Mouse (Mus musculus): ENCODE measurements around the gene Cemip. TPM values are rescaled to one million over a fixed set of nuclear protein-coding genes. Genes with fewer than 3 reads are reported as not detected.
A peak's percentile ranks its signal among the peaks of the same experiment; 100 is the strongest.
"Not testable (repeated sequence)": the region's sequence is repeated elsewhere in the genome, so short reads cannot be mapped to it uniquely, and the experiment has no call there.

Gene Cemip
- 1.1 TPM in 2 replicates for polyA plus RNA-seq (2014; fragmentation: Nextera tagmentation; extraction: Ambion mirVana)

GRCm38 (mm10) chr7:84086039-84086829 lies at the start of gene Cemip:
TSS of gene Cemip (minus strand) at chr7:84086502.
- Histone ChIP-seq H3K4me3 (ENCODE audit: low read depth, low read length) (peak within 1 kb of the TSS; percentile 44), H3K9ac (replicated peaks; ENCODE audit: low read depth, low read length) (peak within 1 kb of the TSS; percentile 53), H3K27ac (ENCODE audit: low read depth, low read length) (no peak within 1 kb of the TSS), H3K27me3 (ENCODE audit: control insufficient read depth, insufficient read depth, low read length) (peaks cover 8% of the 10 kb centered on the region), H3K36me3 (ENCODE audit: control insufficient read depth, insufficient read depth, low read length) (no peaks in the 10 kb centered on the region), H3K9me3 (ENCODE audit: control insufficient read depth, low read length) (no peaks in the 10 kb centered on the region), H3K4me2 (ENCODE audit: low read depth, low read length) (peak within 1 kb of the TSS; percentile 87), H3K4me1 (ENCODE audit: control insufficient read depth, insufficient read depth, low read length) (peaks cover 10% of the 10 kb centered on the region)
- peak; percentile 90 for ATAC-seq (ENCODE audit: low read depth)
- WGBS = 3% methylated on average over 54 of the region's 54 CpGs

GRCm38 (mm10) chr7:84132704-84133103 lies 46.4 kb upstream of the Cemip start:
- H3K9ac ChIP-seq (replicated peaks; ENCODE audit: low read depth, low read length) = no peak overlapping the region
- H3K4me3 ChIP-seq (ENCODE audit: low read depth, low read length) = no peak overlapping the region

GRCm38 (mm10) chr7:84131736-84132135 lies 45.4 kb upstream of the Cemip start:
- H3K4me1 ChIP-seq (ENCODE audit: control insufficient read depth, insufficient read depth, low read length) = no peaks in the 10 kb centered on the region
- no peaks in the 10 kb centered on the region for H3K27me3 ChIP-seq (ENCODE audit: control insufficient read depth, insufficient read depth, low read length)
- H3K4me3 ChIP-seq (ENCODE audit: low read depth, low read length) = no peak overlapping the region
- H3K4me2 ChIP-seq (ENCODE audit: low read depth, low read length) = no peak overlapping the region
- no peak overlapping the region for H3K27ac ChIP-seq (ENCODE audit: low read depth, low read length)
- no peaks in the 10 kb centered on the region for H3K9me3 ChIP-seq (ENCODE audit: control insufficient read depth, low read length)
- H3K9ac ChIP-seq (replicated peaks; ENCODE audit: low read depth, low read length) = no peak overlapping the region
- 97% methylated on average over 4 of the region's 4 CpGs for WGBS
- ATAC-seq (ENCODE audit: low read depth) = no peak
- no peaks in the 10 kb centered on the region for H3K36me3 ChIP-seq (ENCODE audit: control insufficient read depth, insufficient read depth, low read length)

More at GRCm38 (mm10) chr7:84132704-84133103, 46.4 kb upstream of the Cemip start:
- WGBS = 55% methylated on average over 1 of the region's 1 CpGs
- no peak for ATAC-seq (ENCODE audit: low read depth)
- H3K27ac ChIP-seq (ENCODE audit: low read depth, low read length) = no peak overlapping the region
- H3K4me2 ChIP-seq (ENCODE audit: low read depth, low read length) = no peak overlapping the region
- H3K27me3 ChIP-seq (ENCODE audit: control insufficient read depth, insufficient read depth, low read length) = no peaks in the 10 kb centered on the region
- H3K9me3 ChIP-seq (ENCODE audit: control insufficient read depth, low read length) = no peaks in the 10 kb centered on the region
- H3K4me1 ChIP-seq (ENCODE audit: control insufficient read depth, insufficient read depth, low read length) = no peaks in the 10 kb centered on the region
- no peaks in the 10 kb centered on the region for H3K36me3 ChIP-seq (ENCODE audit: control insufficient read depth, insufficient read depth, low read length)

- 89% methylated on average over 8 of the region's 8 CpGs for WGBS
- no peaks in the 10 kb centered on the region for H3K9me3 ChIP-seq (ENCODE audit: control insufficient read depth, low read length)
- no peak for ATAC-seq (ENCODE audit: low read depth)
- no peaks in the 10 kb centered on the region for H3K27me3 ChIP-seq (ENCODE audit: control insufficient read depth, insufficient read depth, low read length)
- no peak overlapping the region for H3K27ac ChIP-seq (ENCODE audit: low read depth, low read length)
- no peak overlapping the region for H3K4me3 ChIP-seq (ENCODE audit: low read depth, low read length)
- H3K36me3 ChIP-seq (ENCODE audit: control insufficient read depth, insufficient read depth, low read length) = no peaks in the 10 kb centered on the region
- no peak overlapping the region for H3K9ac ChIP-seq (replicated peaks; ENCODE audit: low read depth, low read length)
- H3K4me2 ChIP-seq (ENCODE audit: low read depth, low read length) = no peak overlapping the region
- H3K4me1 ChIP-seq (ENCODE audit: control insufficient read depth, insufficient read depth, low read length) = no peaks in the 10 kb centered on the region
These were observed 42.4 kb upstream of the Cemip start for GRCm38 (mm10) chr7:84128661-84129060.

- H3K27me3 ChIP-seq (ENCODE audit: control insufficient read depth, insufficient read depth, low read length) = no peaks in the 10 kb centered on the region
- H3K4me3 ChIP-seq (ENCODE audit: low read depth, low read length) = no peak overlapping the region
- WGBS = 93% methylated on average over 1 of the region's 1 CpGs
- no peak overlapping the region for H3K4me2 ChIP-seq (ENCODE audit: low read depth, low read length)
- no peak for ATAC-seq (ENCODE audit: low read depth)
- no peaks in the 10 kb centered on the region for H3K4me1 ChIP-seq (ENCODE audit: control insufficient read depth, insufficient read depth, low read length)
- no peaks in the 10 kb centered on the region for H3K36me3 ChIP-seq (ENCODE audit: control insufficient read depth, insufficient read depth, low read length)
- no peak overlapping the region for H3K27ac ChIP-seq (ENCODE audit: low read depth, low read length)
- H3K9ac ChIP-seq (replicated peaks; ENCODE audit: low read depth, low read length) = no peak overlapping the region
- no peaks in the 10 kb centered on the region for H3K9me3 ChIP-seq (ENCODE audit: control insufficient read depth, low read length)
These were observed 39.4 kb upstream of the Cemip start for GRCm38 (mm10) chr7:84125730-84126129.

GRCm38 (mm10) chr7:84123651-84124050 lies 37.3 kb upstream of the Cemip start:
- not testable (repeated sequence) for H3K4me2 ChIP-seq (ENCODE audit: low read depth, low read length); H3K9ac ChIP-seq (replicated peaks; ENCODE audit: low read depth, low read length); H3K4me3 ChIP-seq (ENCODE audit: low read depth, low read length); H3K27ac ChIP-seq (ENCODE audit: low read depth, low read length); H3K27me3 ChIP-seq (ENCODE audit: control insufficient read depth, insufficient read depth, low read length); ATAC-seq (ENCODE audit: low read depth); H3K36me3 ChIP-seq (ENCODE audit: control insufficient read depth, insufficient read depth, low read length); H3K9me3 ChIP-seq (ENCODE audit: control insufficient read depth, low read length)
- 98% methylated on average over 3 of the region's 4 CpGs for WGBS
- H3K4me1 ChIP-seq (ENCODE audit: control insufficient read depth, insufficient read depth, low read length) = peaks cover 13% of the 10 kb centered on the region; the same call in 1 of the 2 replicates

GRCm38 (mm10) chr7:84121778-84122177 lies 35.5 kb upstream of the Cemip start:
- H3K27me3 ChIP-seq (ENCODE audit: control insufficient read depth, insufficient read depth, low read length) = no peaks in the 10 kb centered on the region

GRCm38 (mm10) chr7:84120142-84120760 lies 33.9 kb upstream of the Cemip start:
- no peak for ATAC-seq (ENCODE audit: low read depth)
- no peak overlapping the region for H3K4me3 ChIP-seq (ENCODE audit: low read depth, low read length)
- H3K27me3 ChIP-seq (ENCODE audit: control insufficient read depth, insufficient read depth, low read length) = no peaks in the 10 kb centered on the region
- peaks cover 13% of the 10 kb centered on the region; the same call in 1 of the 2 replicates for H3K4me1 ChIP-seq (ENCODE audit: control insufficient read depth, insufficient read depth, low read length)
- no peaks in the 10 kb centered on the region for H3K9me3 ChIP-seq (ENCODE audit: control insufficient read depth, low read length)
- no peaks in the 10 kb centered on the region for H3K36me3 ChIP-seq (ENCODE audit: control insufficient read depth, insufficient read depth, low read length)
- H3K9ac ChIP-seq (replicated peaks; ENCODE audit: low read depth, low read length) = no peak overlapping the region
- 63% methylated on average over 5 of the region's 5 CpGs for WGBS
- no peak overlapping the region for H3K27ac ChIP-seq (ENCODE audit: low read depth, low read length)
- H3K4me2 ChIP-seq (ENCODE audit: low read depth, low read length) = no peak overlapping the region

More at GRCm38 (mm10) chr7:84121778-84122177, 35.5 kb upstream of the Cemip start:
- H3K4me1 ChIP-seq (ENCODE audit: control insufficient read depth, insufficient read depth, low read length) = peaks cover 13% of the 10 kb centered on the region; the same call in 1 of the 2 replicates
- H3K27ac ChIP-seq (ENCODE audit: low read depth, low read length) = no peak overlapping the region
- H3K9ac ChIP-seq (replicated peaks; ENCODE audit: low read depth, low read length) = no peak overlapping the region
- no peaks in the 10 kb centered on the region for H3K9me3 ChIP-seq (ENCODE audit: control insufficient read depth, low read length)
- H3K36me3 ChIP-seq (ENCODE audit: control insufficient read depth, insufficient read depth, low read length) = no peaks in the 10 kb centered on the region
- H3K4me3 ChIP-seq (ENCODE audit: low read depth, low read length) = no peak overlapping the region
- no peak for ATAC-seq (ENCODE audit: low read depth)
- no peak overlapping the region for H3K4me2 ChIP-seq (ENCODE audit: low read depth, low read length)
- WGBS = 83% methylated on average over 3 of the region's 3 CpGs

Data from neural tube, embryonic 14.5 days (tissue).